Mouse (Mus musculus): ENCODE results near the gene Aqp6. TPM values are rescaled to one million over a fixed set of nuclear protein-coding genes. Genes with fewer than 3 reads are reported as not detected.

Gene Aqp6
- polyA plus RNA-seq, 1 experiment from 2014 or later, result not detected

- H3K4me3 ChIP-seq (ENCODE audit: low read depth, low read length), result no peak overlapping the region
- no peak overlapping the region for H3K4me2 ChIP-seq
- H3K27ac ChIP-seq (ENCODE audit: low read depth, low read length), result peak overlapping the region; percentile 50; the same call in 1 of the 2 replicates
- WGBS (ENCODE audit: insufficient replicate concordance), result 72% methylated on average over 7 of the region's 7 CpGs
- H3K27me3 ChIP-seq (ENCODE audit: control insufficient read depth, insufficient read depth, low read length), result peaks cover 37% of the 10 kb centered on the region
- H3K9ac ChIP-seq (ENCODE audit: low read depth, low read length), result no peak overlapping the region
- H3K9me3 ChIP-seq (replicated peaks; ENCODE audit: control insufficient read depth, low read length), result no peaks in the 10 kb centered on the region
- H3K36me3 ChIP-seq (ENCODE audit: control insufficient read depth, insufficient read depth, low read length), result no peaks in the 10 kb centered on the region
- no peak for ATAC-seq (replicated peaks; ENCODE audit: insufficient number of reproducible peaks, low FRiP score, low TSS enrichment)
- peaks cover 35% of the 10 kb centered on the region for H3K4me1 ChIP-seq (ENCODE audit: control insufficient read depth, insufficient read depth, low read length)
These were observed 2.0 kb downstream of the Aqp6 start for GRCm38 (mm10) chr15:99603216-99603615.

- Histone ChIP-seq H3K4me1 (ENCODE audit: control insufficient read depth, insufficient read depth, low read length) (peaks cover 25% of the 10 kb centered on the region), H3K27me3 (ENCODE audit: control insufficient read depth, insufficient read depth, low read length) (peaks cover 22% of the 10 kb centered on the region), H3K9ac (ENCODE audit: low read depth, low read length) (no peak overlapping the region), H3K27ac (ENCODE audit: low read depth, low read length) (no peak overlapping the region), H3K4me2 (no peak overlapping the region), H3K36me3 (ENCODE audit: control insufficient read depth, insufficient read depth, low read length) (no peaks in the 10 kb centered on the region), H3K4me3 (ENCODE audit: low read depth, low read length) (no peak overlapping the region), H3K9me3 (replicated peaks; ENCODE audit: control insufficient read depth, low read length) (no peaks in the 10 kb centered on the region)
- WGBS (ENCODE audit: insufficient replicate concordance), result 75% methylated on average over 3 of the region's 3 CpGs
- ATAC-seq (replicated peaks; ENCODE audit: insufficient number of reproducible peaks, low FRiP score, low TSS enrichment), result no peak
These were observed 4.4 kb downstream of the Aqp6 start for GRCm38 (mm10) chr15:99605595-99605994.

- Histone ChIP-seq H3K4me1 (ENCODE audit: control insufficient read depth, insufficient read depth, low read length) (peaks cover 26% of the 10 kb centered on the region), H3K27me3 (ENCODE audit: control insufficient read depth, insufficient read depth, low read length) (peaks cover 13% of the 10 kb centered on the region; the same call in 1 of the 2 replicates), H3K36me3 (ENCODE audit: control insufficient read depth, insufficient read depth, low read length) (no peaks in the 10 kb centered on the region), H3K4me3 (ENCODE audit: low read depth, low read length) (no peak overlapping the region), H3K27ac (ENCODE audit: low read depth, low read length) (no peak overlapping the region), H3K9ac (ENCODE audit: low read depth, low read length) (no peak overlapping the region), H3K4me2 (no peak overlapping the region), H3K9me3 (replicated peaks; ENCODE audit: control insufficient read depth, low read length) (no peaks in the 10 kb centered on the region)
- 26% methylated on average over 5 of the region's 5 CpGs for WGBS (ENCODE audit: insufficient replicate concordance)
- no peak for ATAC-seq (replicated peaks; ENCODE audit: insufficient number of reproducible peaks, low FRiP score, low TSS enrichment)
These were observed 5.3 kb downstream of the Aqp6 start for GRCm38 (mm10) chr15:99606515-99606914.

GRCm38 (mm10) chr15:99607388-99608113, 6.4 kb downstream of the Aqp6 start:
- H3K27me3 ChIP-seq (ENCODE audit: control insufficient read depth, insufficient read depth, low read length), result peaks cover 6% of the 10 kb centered on the region; the same call in 1 of the 2 replicates
- H3K9ac ChIP-seq (ENCODE audit: low read depth, low read length), result no peak overlapping the region
- no peak overlapping the region for H3K27ac ChIP-seq (ENCODE audit: low read depth, low read length)
- no peak overlapping the region for H3K4me2 ChIP-seq
- peaks cover 25% of the 10 kb centered on the region for H3K4me1 ChIP-seq (ENCODE audit: control insufficient read depth, insufficient read depth, low read length)
- H3K36me3 ChIP-seq (ENCODE audit: control insufficient read depth, insufficient read depth, low read length), result no peaks in the 10 kb centered on the region
- H3K9me3 ChIP-seq (replicated peaks; ENCODE audit: control insufficient read depth, low read length), result no peaks in the 10 kb centered on the region
- WGBS (ENCODE audit: insufficient replicate concordance), result 31% methylated on average over 10 of the region's 10 CpGs
- no peak for ATAC-seq (replicated peaks; ENCODE audit: insufficient number of reproducible peaks, low FRiP score, low TSS enrichment)
- no peak overlapping the region for H3K4me3 ChIP-seq (ENCODE audit: low read depth, low read length)

GRCm38 (mm10) chr15:99608382-99609125, 7.4 kb downstream of the Aqp6 start:
- H3K9ac ChIP-seq (ENCODE audit: low read depth, low read length), result no peak overlapping the region
- H3K4me2 ChIP-seq, result no peak overlapping the region
- H3K4me1 ChIP-seq (ENCODE audit: control insufficient read depth, insufficient read depth, low read length), result peaks cover 20% of the 10 kb centered on the region
- H3K9me3 ChIP-seq (replicated peaks; ENCODE audit: control insufficient read depth, low read length), result no peaks in the 10 kb centered on the region
- H3K4me3 ChIP-seq (ENCODE audit: low read depth, low read length), result no peak overlapping the region
- no peak for ATAC-seq (replicated peaks; ENCODE audit: insufficient number of reproducible peaks, low FRiP score, low TSS enrichment)
- WGBS (ENCODE audit: insufficient replicate concordance), result 80% methylated on average over 13 of the region's 13 CpGs
- no peak overlapping the region for H3K27ac ChIP-seq (ENCODE audit: low read depth, low read length)
- no peaks in the 10 kb centered on the region for H3K36me3 ChIP-seq (ENCODE audit: control insufficient read depth, insufficient read depth, low read length)
- H3K27me3 ChIP-seq (ENCODE audit: control insufficient read depth, insufficient read depth, low read length), result peaks cover 7% of the 10 kb centered on the region

GRCm38 (mm10) chr15:99611563-99611962, 10.4 kb downstream of the Aqp6 start:
- Histone ChIP-seq H3K27me3 (ENCODE audit: control insufficient read depth, insufficient read depth, low read length) (peaks cover 9% of the 10 kb centered on the region), H3K9me3 (replicated peaks; ENCODE audit: control insufficient read depth, low read length) (no peaks in the 10 kb centered on the region), H3K4me2 (no peak overlapping the region), H3K27ac (ENCODE audit: low read depth, low read length) (no peak overlapping the region), H3K9ac (ENCODE audit: low read depth, low read length) (no peak overlapping the region), H3K36me3 (ENCODE audit: control insufficient read depth, insufficient read depth, low read length) (no peaks in the 10 kb centered on the region), H3K4me3 (ENCODE audit: low read depth, low read length) (no peak overlapping the region), H3K4me1 (ENCODE audit: control insufficient read depth, insufficient read depth, low read length) (peaks cover 28% of the 10 kb centered on the region)
- no peak for ATAC-seq (replicated peaks; ENCODE audit: insufficient number of reproducible peaks, low FRiP score, low TSS enrichment)
- WGBS (ENCODE audit: insufficient replicate concordance), result 44% methylated on average over 7 of the region's 7 CpGs

GRCm38 (mm10) chr15:99614273-99614672, 13.1 kb downstream of the Aqp6 start:
- peaks cover 20% of the 10 kb centered on the region for H3K4me1 ChIP-seq (ENCODE audit: control insufficient read depth, insufficient read depth, low read length)
- H3K27me3 ChIP-seq (ENCODE audit: control insufficient read depth, insufficient read depth, low read length), result peaks cover 7% of the 10 kb centered on the region
- ATAC-seq (replicated peaks; ENCODE audit: insufficient number of reproducible peaks, low FRiP score, low TSS enrichment), result no peak
- peak overlapping the region; percentile 34; the same call in 1 of the 2 replicates for H3K9ac ChIP-seq (ENCODE audit: low read depth, low read length)
- H3K4me3 ChIP-seq (ENCODE audit: low read depth, low read length), result no peak overlapping the region
- H3K36me3 ChIP-seq (ENCODE audit: control insufficient read depth, insufficient read depth, low read length), result no peaks in the 10 kb centered on the region; the same call in 1 of the 2 replicates
- 49% methylated on average over 13 of the region's 13 CpGs for WGBS (ENCODE audit: insufficient replicate concordance)
- H3K4me2 ChIP-seq, result peak overlapping the region; percentile 38
- no peak overlapping the region for H3K27ac ChIP-seq (ENCODE audit: low read depth, low read length)
- H3K9me3 ChIP-seq (replicated peaks; ENCODE audit: control insufficient read depth, low read length), result no peaks in the 10 kb centered on the region

- peak overlapping the region; percentile 34; the same call in 1 of the 2 replicates for H3K9ac ChIP-seq (ENCODE audit: low read depth, low read length)
- ATAC-seq (replicated peaks; ENCODE audit: insufficient number of reproducible peaks, low FRiP score, low TSS enrichment), result no peak; the same call in 1 of the 2 replicates
- H3K4me2 ChIP-seq, result peak overlapping the region; percentile 38
- H3K27me3 ChIP-seq (ENCODE audit: control insufficient read depth, insufficient read depth, low read length), result peaks cover 7% of the 10 kb centered on the region
- no peak overlapping the region for H3K4me3 ChIP-seq (ENCODE audit: low read depth, low read length)
- H3K9me3 ChIP-seq (replicated peaks; ENCODE audit: control insufficient read depth, low read length), result no peaks in the 10 kb centered on the region
- WGBS (ENCODE audit: insufficient replicate concordance), result 9% methylated on average over 12 of the region's 12 CpGs
- H3K4me1 ChIP-seq (ENCODE audit: control insufficient read depth, insufficient read depth, low read length), result peaks cover 20% of the 10 kb centered on the region
- H3K27ac ChIP-seq (ENCODE audit: low read depth, low read length), result no peak overlapping the region
- H3K36me3 ChIP-seq (ENCODE audit: control insufficient read depth, insufficient read depth, low read length), result peaks cover 3% of the 10 kb centered on the region; the same call in 1 of the 2 replicates
These were observed 13.6 kb downstream of the Aqp6 start for GRCm38 (mm10) chr15:99614753-99615152.

All from heart, embryonic 11.5 days (tissue).